Mouse (Mus musculus) adrenal gland, postnatal 4 days (tissue): ENCODE data around the gene Slco2a1. TPM values are rescaled to one million over a fixed set of nuclear protein-coding genes. Genes with fewer than 3 reads are reported as not detected.

Experiments used
- DNase-seq, 2 experiments: peaks; one replicate each; pipeline ENCODE4 v3.0.0; 2021 to 2022; ENCODE audit warnings: low spot score in 2 of 2, mixed read lengths in 2 of 2
- total RNA-seq, 2 experiments: library from RNA; stranded (reverse); gene quantifications; 2 replicates each; pipeline ENCODE4 v1.2.3; 2021

The Slco2a1 gene
- total RNA-seq, 2 experiments from 2014 or later, result 12.0 to 12.3 TPM

- DNase-seq, result peak in 1 of 2 experiments; percentile 19
Observed at GRCm38 (mm10) chr9:103032193-103032592, 43.7 kb downstream of the Slco2a1 start.

DNA sequence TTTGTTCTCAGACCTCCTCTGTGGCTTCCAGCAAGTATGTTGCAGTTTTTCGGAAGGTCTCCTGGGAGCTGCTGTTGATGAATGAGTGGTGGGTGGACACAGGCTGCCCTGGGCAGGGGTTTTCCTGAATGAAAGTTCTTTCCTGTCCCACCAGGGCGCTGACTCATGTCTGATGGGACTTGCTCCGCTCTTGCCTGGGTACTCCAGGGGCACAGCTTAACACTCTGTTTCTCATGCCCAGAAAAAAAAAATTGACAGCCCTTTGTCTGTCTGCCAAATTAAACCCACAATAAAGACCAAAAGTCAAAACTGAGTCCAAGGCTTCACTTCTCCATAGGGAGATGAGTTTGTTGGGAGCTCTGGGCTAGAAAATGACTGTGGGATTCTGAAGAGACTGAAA, 44.9 kb downstream of the Slco2a1 start:
- DNase-seq, result no peak

DNA sequence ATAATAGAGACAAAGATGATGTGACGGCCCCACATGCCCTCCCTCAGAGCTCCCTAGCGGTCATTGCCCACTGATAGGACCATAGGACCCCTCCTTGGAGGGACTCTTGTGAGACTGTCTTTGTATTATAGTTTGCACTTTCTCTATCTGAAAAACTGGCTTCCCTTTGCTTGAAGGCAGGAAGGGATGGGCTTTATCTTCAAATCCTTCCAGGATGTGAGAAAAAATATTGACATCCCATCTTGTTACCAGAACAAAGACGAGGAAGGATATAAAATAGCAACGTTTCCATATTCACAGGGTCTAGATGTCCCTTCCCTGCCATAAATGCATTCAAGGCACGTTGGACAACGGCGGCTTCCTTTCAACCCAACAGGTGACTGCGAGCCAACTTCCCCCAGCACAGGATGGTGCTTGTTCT, 48.5 kb downstream of the Slco2a1 start:
- DNase-seq, result no peak

- DNase-seq, result no peak
Observed at GRCm38 (mm10) chr9:103038266-103038665, 49.8 kb downstream of the Slco2a1 start.

- no peak for DNase-seq
Observed at GRCm38 (mm10) chr9:103038705-103039104, 50.2 kb downstream of the Slco2a1 start.

DNA sequence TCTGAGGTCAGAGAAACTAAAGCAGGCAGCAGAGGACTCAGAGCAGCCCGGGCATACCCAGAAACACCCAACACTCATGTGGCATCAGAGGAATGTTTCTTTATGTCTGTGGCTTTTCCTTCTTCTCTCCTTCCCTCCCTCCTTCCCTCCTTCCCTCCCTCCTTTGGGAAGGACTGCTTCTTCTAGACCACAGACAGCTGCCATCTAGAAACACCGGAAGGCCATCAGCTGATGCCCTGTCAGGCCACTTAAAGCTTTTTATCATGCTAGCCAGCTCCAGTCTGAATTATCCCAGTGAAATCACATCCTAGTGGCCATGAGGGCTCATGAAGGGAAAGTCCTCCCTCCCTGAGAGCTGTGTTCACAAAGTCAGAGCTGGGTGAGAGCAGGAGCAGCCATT, 52.1 kb downstream of the Slco2a1 start:
- no peak for DNase-seq

GRCm38 (mm10) chr9:103045406-103045805, 56.9 kb downstream of the Slco2a1 start:
- no peak for DNase-seq

- DNase-seq, result no peak
Observed at GRCm38 (mm10) chr9:103049049-103049511, 60.6 kb downstream of the Slco2a1 start.

DNA sequence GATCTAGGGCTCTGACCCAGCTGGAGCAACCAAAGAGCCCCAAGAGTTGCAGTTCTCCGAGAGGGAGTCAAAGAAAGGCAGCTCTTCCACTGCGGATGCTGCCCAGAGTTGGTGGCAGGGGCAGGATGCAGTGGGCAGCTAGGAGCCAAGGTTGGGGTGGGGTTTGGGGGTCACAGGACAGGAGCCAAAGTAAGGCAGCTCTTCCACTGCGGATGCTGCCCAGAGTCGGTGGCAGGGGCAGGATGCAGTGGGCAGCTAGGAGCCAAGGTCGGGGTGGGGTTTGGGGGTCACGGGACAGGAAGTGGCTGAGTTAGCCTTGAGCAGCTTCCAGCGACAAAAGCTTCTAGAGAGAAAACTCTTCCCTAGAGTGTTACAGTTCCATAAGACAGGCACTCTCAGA, 65.3 kb downstream of the Slco2a1 start:
- no peak for DNase-seq

- peak in 1 of 2 experiments; percentile 18 for DNase-seq
Observed at GRCm38 (mm10) chr9:103055061-103055460, 66.5 kb downstream of the Slco2a1 start.

DNA sequence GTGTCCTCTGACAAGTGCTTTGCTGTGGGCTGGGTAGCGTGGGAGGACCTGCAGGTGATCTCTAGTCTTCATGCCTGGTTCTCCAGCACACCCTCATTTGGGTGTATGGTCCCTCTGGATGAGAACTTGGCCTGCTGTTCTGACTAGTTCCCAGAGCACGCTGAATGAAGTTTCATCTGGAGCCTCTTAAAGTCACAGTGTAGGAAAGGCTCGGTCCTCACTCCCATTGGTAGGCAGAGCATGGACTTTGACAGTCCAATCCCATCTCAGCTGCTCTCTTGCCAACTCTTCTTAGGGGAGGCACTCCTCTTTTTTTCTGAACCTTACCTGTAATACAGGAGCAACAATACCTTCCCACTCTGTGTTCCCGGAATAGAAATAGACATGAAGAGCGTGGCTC, 67.7 kb downstream of the Slco2a1 start:
- DNase-seq, result no peak

- DNase-seq, result no peak
Observed at GRCm38 (mm10) chr9:103060551-103060950, 72.0 kb downstream of the Slco2a1 start.

- no peak for DNase-seq
Observed at GRCm38 (mm10) chr9:103061471-103062053, 73.0 kb downstream of the Slco2a1 start.

- DNase-seq, result no peak
Observed at GRCm38 (mm10) chr9:103063591-103063990, 75.1 kb downstream of the Slco2a1 start.

DNA sequence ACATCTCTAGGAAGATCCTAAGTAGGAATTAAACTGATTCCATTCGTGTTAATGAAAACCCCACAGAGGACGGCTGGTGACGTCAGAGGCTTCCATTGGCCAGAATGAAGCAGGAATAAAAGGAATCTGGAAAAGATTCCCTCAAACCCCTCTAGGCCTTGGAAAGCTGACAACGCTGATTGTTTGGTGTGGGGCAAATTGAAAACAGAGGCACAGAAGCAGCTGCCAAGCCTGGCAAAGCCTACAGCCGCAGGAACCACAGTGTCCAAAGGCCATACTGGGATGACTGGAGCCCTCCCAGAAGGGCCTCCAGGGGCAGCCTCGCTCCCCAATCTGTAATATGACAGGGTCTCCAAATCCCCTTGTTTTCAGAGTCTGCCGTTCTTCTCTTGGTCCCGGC, 78.3 kb downstream of the Slco2a1 start:
- DNase-seq, result no peak

GRCm38 (mm10) chr9:103067651-103068050, 79.1 kb downstream of the Slco2a1 start:
- DNase-seq, result no peak

GRCm38 (mm10) chr9:103068769-103069168, 80.3 kb downstream of the Slco2a1 start:
- no peak for DNase-seq

DNA sequence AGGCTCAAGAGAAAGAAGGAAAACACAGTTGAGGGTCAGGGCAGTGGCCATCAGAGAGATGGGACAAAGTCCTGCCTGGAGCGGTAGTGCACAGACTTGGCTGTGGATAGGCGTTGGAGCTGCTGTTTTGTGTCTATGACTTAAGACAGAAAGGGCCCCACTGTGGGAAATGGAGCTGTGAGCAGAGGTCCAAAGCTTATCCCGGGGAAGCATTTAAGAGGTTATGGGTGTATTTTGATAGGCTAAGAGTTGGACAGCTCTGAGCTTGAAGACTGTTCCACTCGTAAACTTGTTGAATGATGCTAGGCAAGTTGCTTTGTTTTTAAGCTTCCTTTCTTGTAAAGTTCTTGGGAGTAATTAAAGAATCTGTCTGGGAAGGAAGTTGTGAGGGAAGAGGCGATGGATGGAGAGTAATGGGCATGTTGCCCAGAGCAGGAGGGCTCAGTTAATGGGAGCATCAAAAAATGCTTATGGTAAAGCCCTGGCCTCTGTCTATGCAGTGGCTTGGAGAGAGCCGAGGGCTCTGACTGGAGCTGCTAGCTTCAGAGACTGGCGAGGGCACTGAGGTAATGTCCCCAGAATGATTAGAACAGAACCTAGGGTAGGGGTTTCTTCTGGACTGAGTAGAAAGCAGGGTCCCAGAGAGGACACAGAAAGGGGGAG, 83.2 kb downstream of the Slco2a1 start:
- no peak for DNase-seq

DNA sequence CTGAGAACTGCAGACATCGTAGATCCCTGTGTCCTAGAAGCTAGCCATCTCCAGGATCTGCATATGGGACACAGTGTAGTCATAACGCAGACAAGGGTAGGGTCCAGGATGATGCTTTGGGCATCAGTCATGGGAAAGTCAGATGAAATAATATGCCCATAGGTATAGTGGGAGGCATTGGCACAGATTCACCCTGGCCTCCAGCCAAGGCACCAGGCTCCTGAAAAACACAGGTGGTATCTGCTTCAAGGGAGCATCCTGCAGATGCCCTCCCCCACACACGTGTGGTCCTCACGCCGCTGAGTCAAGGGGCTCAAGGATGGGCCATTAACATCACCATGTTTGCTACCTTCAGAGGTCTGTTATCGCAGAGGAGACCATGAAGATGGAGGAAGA, 83.7 kb downstream of the Slco2a1 start:
- DNase-seq, result no peak

- no peak for DNase-seq
Observed at GRCm38 (mm10) chr9:103072926-103073515, 84.5 kb downstream of the Slco2a1 start.

DNA sequence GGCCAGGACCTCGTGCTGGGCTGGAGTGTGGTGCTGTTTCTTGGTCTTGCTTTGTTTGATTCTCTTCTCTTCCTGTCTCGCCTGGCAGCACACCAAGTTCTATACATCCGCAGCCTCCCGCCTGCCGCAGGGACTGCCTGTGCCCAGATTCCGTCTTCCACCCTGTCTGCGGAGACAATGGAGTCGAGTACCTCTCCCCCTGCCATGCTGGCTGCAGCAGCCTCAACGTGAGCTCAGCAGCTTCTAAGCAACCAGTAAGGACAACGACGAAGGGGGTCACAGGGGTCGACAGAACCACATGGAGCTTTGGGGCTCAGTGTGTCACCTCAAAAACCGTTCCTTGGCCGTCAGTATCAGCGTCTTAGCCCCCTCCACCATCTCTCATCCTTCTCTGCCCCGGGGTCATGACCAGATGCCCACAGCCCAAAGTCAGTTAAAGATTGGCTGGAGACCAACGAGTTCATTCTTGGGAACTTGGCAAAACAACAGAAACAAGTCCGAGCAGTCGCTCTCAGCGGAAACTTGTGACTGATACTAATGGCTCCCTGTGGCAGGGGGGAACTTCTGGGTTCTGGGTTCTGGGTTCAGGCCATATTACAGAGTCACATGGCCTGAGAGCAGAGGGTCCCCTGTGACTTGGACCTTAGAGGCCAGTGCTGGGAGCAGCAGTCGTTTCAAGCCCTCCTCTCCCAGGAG, 88.5 kb downstream of the Slco2a1 start:
- no peak for DNase-seq

- DNase-seq, result no peak
Observed at GRCm38 (mm10) chr9:103078194-103078691, 89.7 kb downstream of the Slco2a1 start.
